Mouse (Mus musculus) spleen, adult 2 months (tissue): ENCODE data around the gene Cend1. TPM values are rescaled to one million over a fixed set of nuclear protein-coding genes. Genes with fewer than 3 reads are reported as not detected.

ENCODE experiments used
- DNase-seq, 2 experiments: peaks; one replicate each; pipeline versions ENCODE4 v3.0.0 to v3.0.0-alpha.2; 2012 to 2021; ENCODE audit warnings: low spot score in 2 of 2, low read depth in 1 of 2
- H3K27ac ChIP-seq: fragments of 200-500 bp; 2 replicates; pipeline ENCODE4 v1.5.1; 2012; ENCODE audit warnings: low read length, inconsistent platforms; ENCODE audit not compliant: insufficient read depth
- H3K27me3 ChIP-seq: fragments of 200-500 bp; 2 replicates; pipeline ENCODE4 v1.6.1; 2012; ENCODE audit warnings: mild to moderate bottlenecking, moderate library complexity, low read length, inconsistent platforms; ENCODE audit not compliant: control insufficient read depth, insufficient read depth
- H3K36me3 ChIP-seq: fragments of 200-500 bp; 2 replicates; pipeline ENCODE4 v1.6.1; 2012; ENCODE audit warnings: mild to moderate bottlenecking, low read length, inconsistent platforms; ENCODE audit not compliant: control insufficient read depth, insufficient read depth
- H3K4me1 ChIP-seq: fragments of 200-500 bp; 2 replicates; pipeline ENCODE4 v1.6.1; 2011; ENCODE audit warnings: inconsistent platforms; ENCODE audit not compliant: control insufficient read depth, insufficient read depth, insufficient read length
- H3K4me3 ChIP-seq: fragments of 200-500 bp; 2 replicates; pipeline ENCODE4 v1.5.1; 2011; ENCODE audit warnings: mild to moderate bottlenecking, inconsistent platforms; ENCODE audit not compliant: insufficient read depth, insufficient read length; ENCODE audit errors: extremely low read depth
- CTCF ChIP-seq: fragments of 200-500 bp; IDR thresholded peaks from 2 replicates; pipeline ENCODE4 v1.5.1; 2011; ENCODE audit warnings: mild to moderate bottlenecking, inconsistent platforms; ENCODE audit not compliant: insufficient read depth, insufficient read length, insufficient replicate concordance; ENCODE audit errors: extremely low read depth
- POLR2A ChIP-seq: fragments of 200-500 bp; IDR thresholded peaks from 2 replicates; pipeline ENCODE4 v1.6.1; 2011; ENCODE audit warnings: low read depth, low read length, inconsistent platforms
- WGBS: fragments of 180-500 bp; shearing (Covaris S2); methylation state at CpG from one replicate; pipeline ENCODE4 v1.1.7; 2018; 5-methylcytosine and 5-hydroxymethylcytosine counted together
- polyA plus RNA-seq: library from polyadenylated mRNA; depleted of rRNA; stranded (reverse); fragments of >200 nt; gene quantifications from 2 replicates; pipeline ENCODE4 v1.2.3, GENCODE M21; 2012

Gene Cend1
- polyA plus RNA-seq, 1 experiment, result 0.11 TPM

GRCm38 (mm10) chr7:141466045-141466394, 36.7 kb upstream of the Cend1 start:
- H3K4me3 ChIP-seq, result no peak overlapping the region
- no peak for TF ChIP-seq CTCF
- no peak for TF ChIP-seq POLR2A
- H3K36me3 ChIP-seq, result peaks cover 6% of the 10 kb centered on the region
- peaks cover 23% of the 10 kb centered on the region for H3K4me1 ChIP-seq
- no peak for DNase-seq
- H3K27ac ChIP-seq, result no peak overlapping the region; the same call in 1 of the 2 replicates
- WGBS, result 81% methylated on average over 7 of the region's 7 CpGs
- H3K27me3 ChIP-seq, result peaks cover 5% of the 10 kb centered on the region

DNA sequence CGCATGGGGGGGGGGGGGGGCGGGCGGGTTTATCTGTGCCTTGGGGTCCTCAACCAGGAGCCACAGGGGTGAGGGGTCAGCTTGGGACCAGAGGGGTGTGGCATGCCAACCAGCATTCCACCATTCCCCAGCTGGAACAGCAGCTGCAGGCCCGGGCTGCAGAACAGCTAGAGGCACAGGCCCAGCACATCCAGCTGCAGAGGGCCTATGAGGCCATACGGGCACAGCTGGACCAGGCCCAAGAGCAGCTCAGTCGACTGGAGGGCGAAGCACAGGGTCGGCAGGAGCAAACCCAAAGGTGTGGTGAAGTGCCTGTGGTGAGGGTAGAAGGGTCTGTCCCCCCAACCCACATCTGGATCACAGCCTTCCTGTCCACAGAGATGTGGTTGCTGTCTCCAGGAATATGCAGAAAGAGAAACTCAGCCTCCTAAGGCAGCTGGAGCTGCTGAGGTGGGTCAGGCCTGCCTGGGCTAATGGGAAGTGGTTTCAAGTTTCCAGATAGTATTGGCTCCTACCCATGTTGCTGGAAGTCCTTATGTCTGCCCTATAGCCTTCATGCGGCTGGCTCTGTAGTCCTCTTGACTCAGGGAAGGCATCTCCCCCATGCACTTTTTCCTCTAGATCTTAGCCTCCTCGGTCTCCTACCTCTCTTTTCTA, 36.2 kb upstream of the Cend1 start:
- TF ChIP-seq CTCF (no peak), POLR2A (no peak)
- WGBS, result 51% methylated on average over 8 of the region's 10 CpGs
- no peak overlapping the region; the same call in 1 of the 2 replicates for H3K27ac ChIP-seq
- H3K36me3 ChIP-seq, result peaks cover 5% of the 10 kb centered on the region
- H3K4me1 ChIP-seq, result peaks cover 23% of the 10 kb centered on the region
- H3K4me3 ChIP-seq, result no peak overlapping the region
- peaks cover 5% of the 10 kb centered on the region for H3K27me3 ChIP-seq
- DNase-seq, result no peak

- WGBS, result 13% methylated on average over 38 of the region's 38 CpGs
- peaks cover 23% of the 10 kb centered on the region for H3K4me1 ChIP-seq
- no peak overlapping the region for H3K27ac ChIP-seq
- TF ChIP-seq POLR2A (no peak), CTCF (no peak)
- no peak for DNase-seq
- peaks cover 5% of the 10 kb centered on the region for H3K27me3 ChIP-seq
- H3K36me3 ChIP-seq, result peaks cover 2% of the 10 kb centered on the region
- no peak overlapping the region for H3K4me3 ChIP-seq
Observed at GRCm38 (mm10) chr7:141464603-141465201, 35.4 kb upstream of the Cend1 start.

GRCm38 (mm10) chr7:141463824-141464602, 34.7 kb upstream of the Cend1 start:
- H3K27ac ChIP-seq, result no peak overlapping the region

DNA sequence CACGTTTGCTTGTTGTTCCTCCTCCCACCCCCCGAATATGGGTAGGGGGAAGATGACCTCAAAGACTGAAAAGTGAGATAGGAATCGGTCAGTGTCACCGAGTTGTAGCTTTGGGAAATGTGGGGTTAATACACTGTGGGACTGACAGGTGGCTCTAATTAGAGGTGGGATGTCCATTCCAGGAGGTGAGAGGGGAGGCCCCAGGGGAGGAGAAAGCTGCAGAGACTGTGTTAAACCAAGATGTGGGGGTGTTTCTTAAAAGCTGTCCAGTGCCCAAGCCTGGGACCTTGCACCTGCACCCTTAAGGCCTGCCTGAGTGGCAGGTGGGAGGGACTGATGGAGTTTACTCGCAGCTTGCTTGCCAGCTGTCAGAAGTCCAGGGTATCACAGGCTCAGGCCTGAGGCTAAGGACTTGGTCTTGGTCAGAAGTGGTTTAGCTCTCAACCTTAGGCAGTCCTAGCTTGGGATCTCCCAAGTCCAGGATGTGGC, 33.1 kb upstream of the Cend1 start:
- peaks cover 8% of the 10 kb centered on the region for H3K4me1 ChIP-seq
- H3K27ac ChIP-seq, result no peak overlapping the region
- peaks cover 20% of the 10 kb centered on the region for H3K36me3 ChIP-seq
- no peak for TF ChIP-seq POLR2A
- TF ChIP-seq CTCF, result no peak
- WGBS, result 43% methylated on average over 5 of the region's 5 CpGs
- peaks cover 5% of the 10 kb centered on the region for H3K27me3 ChIP-seq
- peak overlapping the region; percentile 17; the same call in 1 of the 2 replicates for H3K4me3 ChIP-seq
- no peak for DNase-seq

More at GRCm38 (mm10) chr7:141463824-141464602, 34.7 kb upstream of the Cend1 start:
- Histone ChIP-seq H3K27me3 (peaks cover 5% of the 10 kb centered on the region), H3K36me3 (peaks cover 8% of the 10 kb centered on the region), H3K4me3 (no peak overlapping the region), H3K4me1 (peaks cover 18% of the 10 kb centered on the region)
- DNase-seq, result no peak
- WGBS, result 41% methylated on average over 12 of the region's 12 CpGs
- no peak for TF ChIP-seq POLR2A

DNA sequence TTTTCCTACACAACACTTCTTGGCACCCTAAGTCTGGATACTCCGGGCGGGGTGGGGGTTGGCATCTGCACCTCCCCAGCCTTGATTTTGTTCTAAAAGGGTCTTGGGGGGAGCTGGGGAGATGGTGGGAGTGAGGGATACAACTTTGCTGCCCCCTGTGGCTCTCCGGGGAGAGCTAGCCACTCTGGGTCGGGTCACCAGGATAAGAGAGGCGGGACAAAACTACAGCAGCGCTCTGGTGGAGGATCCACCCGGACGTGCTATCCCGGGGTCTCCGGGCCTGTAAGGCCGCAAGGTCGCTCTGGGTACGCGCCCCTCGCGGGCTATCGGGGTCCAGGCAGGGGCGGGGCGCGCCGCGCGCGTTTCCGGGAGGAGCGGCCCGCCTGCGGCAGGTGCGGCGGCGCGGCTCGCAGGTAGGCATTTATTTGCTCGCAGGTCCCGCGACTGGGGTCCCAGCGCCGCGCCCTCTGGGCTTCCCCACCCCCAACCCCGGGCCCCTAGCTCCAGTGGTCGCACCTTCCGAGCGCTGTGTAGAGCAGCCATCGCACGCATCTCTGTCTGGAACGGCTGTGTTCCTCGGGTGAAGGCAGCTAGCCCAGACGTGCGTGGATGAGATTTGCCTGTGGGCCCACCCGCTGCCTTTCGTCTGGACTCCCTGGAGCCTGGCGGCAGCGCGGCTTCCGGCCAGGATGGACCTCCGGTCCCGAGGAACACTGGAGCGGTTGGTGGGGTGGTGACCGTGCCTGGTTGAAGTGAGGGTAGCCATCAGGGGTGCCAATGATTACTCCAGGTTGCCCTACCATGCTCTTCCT, 32.4 kb upstream of the Cend1 start:
- Histone ChIP-seq H3K27ac (no peak overlapping the region; the same call in 1 of the 2 replicates), H3K4me3 (peak overlapping the region; percentile 31; the same call in 1 of the 2 replicates), H3K36me3 (peaks cover 22% of the 10 kb centered on the region), H3K27me3 (peaks cover 5% of the 10 kb centered on the region), H3K4me1 (peaks cover 8% of the 10 kb centered on the region)
- WGBS, result 9% methylated on average over 53 of the region's 59 CpGs
- TF ChIP-seq POLR2A, result no peak
- TF ChIP-seq CTCF, result 0 out of 2 replicates have a peak, but pooled peaks have one; percentile 1
- no peak for DNase-seq
